Mouse (Mus musculus): ENCODE data around the gene Art2b. TPM values are rescaled to one million over a fixed set of nuclear protein-coding genes. Genes with fewer than 3 reads are reported as not detected.

Gene Art2b
- total and polyA plus RNA-seq, 3 experiments, result not detected

- in situ Hi-C loops (cut with MboI; ENCODE audit: low pct_ligation_motif_present, low pct_unique_long_range_greater_than_20kb, low sequenced_read_pairs) (no loop called here), dilution Hi-C loops (cut with MboI; ENCODE audit: extremely low pct_ligation_motif_present, extremely low pct_unique_long_range_greater_than_20kb, low sequenced_read_pairs) (no loop called here)
- no peaks in the 10 kb centered on the region for H3K79me2 ChIP-seq (replicated peaks; ENCODE audit: control insufficient read depth, extremely low read depth, insufficient read depth, poor library complexity, severe bottlenecking)
- H3K36me3 ChIP-seq (replicated peaks in 1 of 2; ENCODE audit: control insufficient read depth in 1 of 2, insufficient read depth in 1 of 2, low read length in 1 of 2), result no peaks in the 10 kb centered on the region
- H3K4me3 ChIP-seq (replicated peaks in 1 of 3; ENCODE audit: low read depth in 2 of 3, low read length in 2 of 3, poor library complexity in 1 of 3), result no peak overlapping the region
- no peaks in the 10 kb centered on the region for H3K9me3 ChIP-seq (replicated peaks; ENCODE audit: low read length)
- no peak overlapping the region for H3K4me2 ChIP-seq (ENCODE audit: insufficient read depth, low read depth, poor library complexity, severe bottlenecking)
- H3K27me3 ChIP-seq (replicated peaks), result no peaks in the 10 kb centered on the region
- no peak overlapping the region for H3K9ac ChIP-seq (ENCODE audit: insufficient read depth, low read depth)
- TF ChIP-seq RCOR1 (conservative IDR thresholded peaks at IDR 0.05; ENCODE audit: low read depth, low read length) (no peak), ZC3H11A (IDR thresholded peaks at IDR 0.05; ENCODE audit: low read depth, low read length) (no peak), MAX (IDR thresholded peaks at IDR 0.05; ENCODE audit: low read length) (no peak), IRF4 (IDR thresholded peaks at IDR 0.05; ENCODE audit: low read depth, low read length) (no peak), ZMIZ1 (IDR thresholded peaks at IDR 0.05; ENCODE audit: low read depth, low read length) (no peak), TCF12 (IDR thresholded peaks at IDR 0.05; ENCODE audit: low read depth, low read length) (no peak), POLR2A (IDR thresholded peaks at IDR 0.05; ENCODE audit: low read depth, low read length) (no peak), ZNF384 (IDR thresholded peaks at IDR 0.05; ENCODE audit: low read depth, low read length) (no peak), MXI1 (IDR thresholded peaks at IDR 0.05; ENCODE audit: low read depth, low read length) (no peak), CHD2 (IDR thresholded peaks at IDR 0.05; ENCODE audit: low read length) (no peak), UBTF (IDR thresholded peaks at IDR 0.05; ENCODE audit: low read depth, low read length) (no peak), ETS1 (conservative IDR thresholded peaks at IDR 0.05; ENCODE audit: low read depth, low read length) (no peak), E2F4 (IDR thresholded peaks at IDR 0.05; ENCODE audit: insufficient replicate concordance, low read depth, low read length) (no peak), ZKSCAN1 (IDR thresholded peaks at IDR 0.05; ENCODE audit: borderline replicate concordance, low read depth, low read length) (no peak), CTCF (conservative IDR thresholded peaks at IDR 0.05 in 1 of 2, IDR thresholded peaks at IDR 0.05 in 1 of 2; ENCODE audit: low read depth in 2 of 2, low read length in 2 of 2) (no peak)
- no peak for DNase-seq (ENCODE audit: extremely low read depth)
- no peak overlapping the region for H3K27ac ChIP-seq (ENCODE audit: insufficient read depth, low read depth)
- H3K4me1 ChIP-seq (ENCODE audit: control insufficient read depth in 1 of 2, insufficient read depth in 2 of 2), result peaks cover 6% of the 10 kb centered on the region in 2 experiments; a peak in 2 of 4 replicates
Measured at GRCm38 (mm10) chr7:101617438-101618165, 32.2 kb upstream of the Art2b start.

DNA sequence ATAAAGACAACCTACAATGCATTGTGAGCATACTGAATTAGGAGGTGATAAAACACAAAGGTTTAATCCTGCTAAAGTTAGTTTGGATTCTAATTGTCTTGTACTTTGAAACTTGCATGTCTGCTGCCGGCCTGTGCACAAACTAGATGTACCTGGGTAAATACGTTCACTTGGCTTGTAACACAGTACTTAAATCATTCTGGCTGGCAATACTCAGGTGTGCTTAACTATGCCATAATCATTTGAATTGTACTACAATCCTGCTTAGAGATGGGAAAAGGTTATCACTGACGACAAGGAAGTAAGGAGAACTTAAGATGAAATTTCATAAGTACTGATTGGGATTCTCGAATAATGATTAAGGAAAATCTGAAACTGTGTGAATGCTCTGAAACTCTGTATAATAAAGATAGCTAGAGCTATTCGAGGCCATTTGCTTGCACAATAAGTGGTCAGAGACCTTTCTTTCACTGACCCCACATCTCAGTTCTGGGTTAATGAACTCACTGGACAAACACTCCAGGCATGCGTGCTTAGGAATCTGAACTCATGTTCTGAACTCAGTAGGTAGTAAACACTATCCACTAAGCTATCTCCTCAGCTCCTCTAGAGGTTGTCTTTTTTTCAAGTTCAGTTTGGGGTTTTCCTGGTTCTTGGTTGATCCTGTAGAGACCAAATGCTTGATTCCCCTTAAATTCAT is 30.9 kb upstream of the Art2b start:
- dilution Hi-C loops (cut with MboI; ENCODE audit: extremely low pct_ligation_motif_present, extremely low pct_unique_long_range_greater_than_20kb, low sequenced_read_pairs) (no loop called here), in situ Hi-C loops (cut with MboI; ENCODE audit: low pct_ligation_motif_present, low pct_unique_long_range_greater_than_20kb, low sequenced_read_pairs) (no loop called here)
- no peak overlapping the region for H3K9ac ChIP-seq (ENCODE audit: insufficient read depth, low read depth)
- H3K36me3 ChIP-seq (replicated peaks in 1 of 2; ENCODE audit: control insufficient read depth in 1 of 2, insufficient read depth in 1 of 2, low read length in 1 of 2), result no peaks in the 10 kb centered on the region
- H3K27ac ChIP-seq (ENCODE audit: insufficient read depth, low read depth), result no peak overlapping the region
- H3K4me3 ChIP-seq (replicated peaks in 1 of 3; ENCODE audit: low read depth in 2 of 3, low read length in 2 of 3, poor library complexity in 1 of 3), result no peak overlapping the region
- no peak for DNase-seq (ENCODE audit: extremely low read depth)
- no peaks in the 10 kb centered on the region for H3K9me3 ChIP-seq (replicated peaks; ENCODE audit: low read length)
- TF ChIP-seq MYC (IDR thresholded peaks at IDR 0.05; ENCODE audit: low read depth, low read length) (no peak), POLR2AphosphoS2 (IDR thresholded peaks at IDR 0.05; ENCODE audit: low read depth, low read length) (no peak), POLR2A (IDR thresholded peaks at IDR 0.05; ENCODE audit: low read depth, low read length) (no peak), MAFK (IDR thresholded peaks at IDR 0.05; ENCODE audit: insufficient replicate concordance, low read length) (no peak), USF1 (IDR thresholded peaks at IDR 0.05; ENCODE audit: low read depth, low read length) (no peak), CHD2 (IDR thresholded peaks at IDR 0.05; ENCODE audit: low read length) (no peak), UBTF (IDR thresholded peaks at IDR 0.05; ENCODE audit: low read depth, low read length) (no peak), IRF4 (IDR thresholded peaks at IDR 0.05; ENCODE audit: low read depth, low read length) (no peak), JUN (IDR thresholded peaks at IDR 0.05; ENCODE audit: insufficient read depth, low read depth, low read length) (no peak), USF2 (conservative IDR thresholded peaks at IDR 0.05; ENCODE audit: low read depth, low read length) (no peak), ZMIZ1 (IDR thresholded peaks at IDR 0.05; ENCODE audit: low read depth, low read length) (no peak), MAZ (IDR thresholded peaks at IDR 0.05; ENCODE audit: low read depth, low read length) (no peak), EP300 (IDR thresholded peaks at IDR 0.05; ENCODE audit: low read length) (no peak)
- no peaks in the 10 kb centered on the region for H3K79me2 ChIP-seq (replicated peaks; ENCODE audit: control insufficient read depth, extremely low read depth, insufficient read depth, poor library complexity, severe bottlenecking)
- peaks cover 6% of the 10 kb centered on the region in 2 experiments; a peak in 2 of 4 replicates for H3K4me1 ChIP-seq (ENCODE audit: control insufficient read depth in 1 of 2, insufficient read depth in 2 of 2)
- peaks cover 4% of the 10 kb centered on the region for H3K27me3 ChIP-seq (replicated peaks)
- H3K4me2 ChIP-seq (ENCODE audit: insufficient read depth, low read depth, poor library complexity, severe bottlenecking), result no peak overlapping the region
